Mouse (Mus musculus): ENCODE data around the gene Actb. TPM values are rescaled to one million over a fixed set of nuclear protein-coding genes. Genes with fewer than 3 reads are reported as not detected.
A peak's percentile ranks its signal among the peaks of the same experiment; 100 is the strongest.

Gene Actb
- polyA plus RNA-seq, 1 experiment from 2014 or later = 15,880 TPM

DNA sequence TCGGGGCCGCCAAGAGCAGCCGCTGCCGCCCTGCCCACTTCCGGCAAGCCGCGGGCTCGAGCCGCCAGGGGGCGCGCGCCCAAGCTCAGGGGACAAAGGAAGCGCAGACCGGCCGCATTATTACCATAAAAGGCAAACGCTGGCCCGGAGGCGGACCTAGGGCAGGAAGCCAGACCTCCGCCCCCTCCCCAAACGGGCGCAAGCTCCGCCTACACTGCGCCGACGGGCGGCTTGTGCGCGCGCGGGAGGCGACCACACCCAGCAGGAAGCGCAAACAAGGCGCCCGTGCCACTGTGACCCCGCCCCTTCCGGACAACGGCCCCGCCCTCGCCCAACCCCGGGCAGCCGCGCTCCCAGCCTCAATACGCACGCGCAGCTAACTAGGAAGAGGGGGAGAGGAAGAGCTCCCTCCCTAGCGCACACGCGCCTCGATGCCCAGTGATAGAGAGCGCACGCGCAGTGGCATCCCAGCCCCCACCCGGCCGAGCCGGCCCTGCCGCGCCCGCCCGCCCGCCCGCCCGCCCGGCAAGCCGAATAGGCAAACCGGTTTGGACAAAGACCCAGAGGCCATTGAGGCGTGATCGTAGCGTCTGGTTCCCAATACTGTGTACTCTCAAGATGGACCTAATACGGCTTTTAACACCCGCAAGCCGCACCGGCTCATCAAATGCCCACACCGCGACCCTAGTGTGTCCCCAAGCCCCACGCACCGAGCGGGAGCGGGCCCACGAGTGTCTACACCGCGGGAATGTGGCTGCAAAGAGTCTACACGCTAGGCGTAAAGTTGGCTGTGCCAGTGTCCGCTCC, 626 bp downstream of the Actb start:
- H3K4me1 ChIP-seq = peaks cover 59% of the 10 kb centered on the region
- H3K4me2 ChIP-seq (replicated peaks) = peak overlapping the region; percentile 85
- H3K9ac ChIP-seq = peak overlapping the region; percentile 100
- WGBS = under 1% methylated on average over 83 of the region's 84 CpGs
- peak overlapping the region; percentile 99 for H3K4me3 ChIP-seq
- H3K9me3 ChIP-seq = no peaks in the 10 kb centered on the region
- H3K27ac ChIP-seq = peak overlapping the region; percentile 100
- peaks cover 44% of the 10 kb centered on the region for H3K36me3 ChIP-seq
- ATAC-seq (ENCODE audit: low FRiP score, low read depth) = peak; percentile 86
- H3K27me3 ChIP-seq = no peaks in the 10 kb centered on the region

DNA sequence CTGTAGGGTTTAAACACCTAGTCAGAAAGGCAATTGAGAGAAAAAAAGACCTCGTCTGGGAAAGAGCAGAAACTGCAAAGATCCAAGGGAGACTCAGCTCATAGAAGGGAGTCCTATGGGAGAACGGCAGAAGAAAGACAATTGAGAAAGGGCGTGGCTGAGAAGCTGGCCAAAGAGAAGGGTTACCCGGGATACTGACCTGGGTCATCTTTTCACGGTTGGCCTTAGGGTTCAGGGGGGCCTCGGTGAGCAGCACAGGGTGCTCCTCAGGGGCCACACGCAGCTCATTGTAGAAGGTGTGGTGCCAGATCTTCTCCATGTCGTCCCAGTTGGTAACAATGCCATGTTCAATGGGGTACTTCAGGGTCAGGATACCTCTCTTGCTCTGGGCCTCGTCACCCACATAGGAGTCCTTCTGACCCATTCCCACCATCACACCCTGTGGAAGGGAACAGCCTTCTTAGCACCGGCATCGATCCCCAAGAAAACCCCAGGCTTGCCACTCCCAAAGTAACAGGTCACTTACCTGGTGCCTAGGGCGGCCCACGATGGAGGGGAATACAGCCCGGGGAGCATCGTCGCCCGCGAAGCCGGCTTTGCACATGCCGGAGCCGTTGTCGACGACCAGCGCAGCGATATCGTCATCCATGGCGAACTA, 1.4 kb downstream of the Actb start:
- WGBS = 4% methylated on average over 27 of the region's 27 CpGs
- peaks cover 58% of the 10 kb centered on the region for H3K4me1 ChIP-seq
- H3K27ac ChIP-seq = peak overlapping the region; percentile 100
- H3K36me3 ChIP-seq = peaks cover 51% of the 10 kb centered on the region
- peak overlapping the region; percentile 85 for H3K4me2 ChIP-seq (replicated peaks)
- no peaks in the 10 kb centered on the region for H3K27me3 ChIP-seq
- H3K9me3 ChIP-seq = no peaks in the 10 kb centered on the region
- peak; percentile 0; the same call in 1 of the 2 replicates for ATAC-seq (ENCODE audit: low FRiP score, low read depth)
- H3K4me3 ChIP-seq = peak overlapping the region; percentile 99
- peak overlapping the region; percentile 100 for H3K9ac ChIP-seq

GRCm38 (mm10) chr5:142904208-142905037, 2.1 kb downstream of the Actb start:
- peaks cover 51% of the 10 kb centered on the region for H3K4me1 ChIP-seq
- H3K9me3 ChIP-seq = no peaks in the 10 kb centered on the region
- 74% methylated on average over 19 of the region's 19 CpGs for WGBS
- peak overlapping the region; percentile 100 for H3K9ac ChIP-seq
- peak overlapping the region; percentile 100 for H3K27ac ChIP-seq
- H3K4me3 ChIP-seq = peak overlapping the region; percentile 99
- no peak for ATAC-seq (ENCODE audit: low FRiP score, low read depth)
- no peaks in the 10 kb centered on the region for H3K27me3 ChIP-seq
- peaks cover 58% of the 10 kb centered on the region for H3K36me3 ChIP-seq
- H3K4me2 ChIP-seq (replicated peaks) = peak overlapping the region; percentile 85

- peak overlapping the region; percentile 100 for H3K9ac ChIP-seq
- H3K36me3 ChIP-seq = peaks cover 65% of the 10 kb centered on the region
- H3K27ac ChIP-seq = peak overlapping the region; percentile 100; the same call in 1 of the 2 replicates
These were observed 2.9 kb downstream of the Actb start for GRCm38 (mm10) chr5:142903470-142904207.

DNA sequence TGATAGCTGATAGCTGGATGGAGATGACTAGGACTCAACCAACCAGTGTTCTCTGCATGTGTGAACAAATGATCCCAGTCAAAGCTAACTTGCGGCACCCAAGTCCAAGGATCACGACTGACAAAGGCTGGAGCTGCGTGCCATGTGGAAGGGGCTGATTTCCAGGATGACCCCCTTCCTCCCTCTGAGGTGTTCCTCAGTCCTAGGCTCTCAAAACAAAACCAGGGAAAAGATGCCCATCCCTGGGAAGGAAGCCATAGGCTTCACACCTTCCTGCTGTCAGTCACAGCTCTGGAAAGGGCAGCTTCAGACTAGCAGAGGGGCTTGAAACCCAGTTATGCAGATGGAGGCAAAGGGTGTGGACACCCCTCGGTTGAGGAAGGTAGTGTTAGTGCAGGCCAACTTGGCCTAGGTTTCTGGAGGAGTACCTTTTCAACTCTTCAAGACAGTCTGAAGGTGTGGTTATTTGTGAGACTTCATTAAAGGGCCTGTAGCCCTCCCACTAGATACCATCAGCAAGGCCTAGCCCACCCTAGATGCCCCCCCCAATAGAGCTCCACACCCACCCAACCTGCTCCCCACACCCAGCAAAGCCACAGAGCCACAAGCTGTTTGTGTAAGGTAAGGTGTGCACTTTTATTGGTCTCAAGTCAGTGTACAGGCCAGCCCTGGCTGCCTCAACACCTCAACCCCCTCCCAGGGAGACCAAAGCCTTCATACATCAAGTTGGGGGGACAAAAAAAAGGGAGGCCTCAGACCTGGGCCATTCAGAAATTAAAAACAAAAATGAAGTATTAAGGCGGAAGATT, 3.8 kb downstream of the Actb start:
- Histone ChIP-seq H3K36me3 (peaks cover 68% of the 10 kb centered on the region), H3K9ac (no peak overlapping the region), H3K4me2 (replicated peaks) (peak overlapping the region; percentile 36; the same call in 1 of the 2 replicates)

More at GRCm38 (mm10) chr5:142903470-142904207, 2.9 kb downstream of the Actb start:
- no peak for ATAC-seq (ENCODE audit: low FRiP score, low read depth)
- Histone ChIP-seq H3K4me3 (peak overlapping the region; percentile 99), H3K4me1 (peaks cover 43% of the 10 kb centered on the region), H3K27me3 (no peaks in the 10 kb centered on the region), H3K4me2 (replicated peaks) (peak overlapping the region; percentile 85), H3K9me3 (no peaks in the 10 kb centered on the region)
- WGBS = 83% methylated on average over 14 of the region's 14 CpGs

GRCm38 (mm10) chr5:142901846-142902505, 4.6 kb downstream of the Actb start:
- no peak for ATAC-seq (ENCODE audit: low FRiP score, low read depth)
- Histone ChIP-seq H3K27ac (peak overlapping the region; percentile 64), H3K36me3 (peaks cover 68% of the 10 kb centered on the region), H3K4me2 (replicated peaks) (no peak overlapping the region), H3K4me3 (no peak overlapping the region), H3K9ac (no peak overlapping the region), H3K9me3 (no peaks in the 10 kb centered on the region), H3K4me1 (peaks cover 26% of the 10 kb centered on the region), H3K27me3 (no peaks in the 10 kb centered on the region)
- WGBS = 55% methylated on average over 4 of the region's 4 CpGs

More for the DNA sequence above, 3.8 kb downstream of the Actb start:
- Histone ChIP-seq H3K4me1 (peaks cover 34% of the 10 kb centered on the region), H3K27ac (peak overlapping the region; percentile 64; the same call in 1 of the 2 replicates), H3K27me3 (no peaks in the 10 kb centered on the region), H3K9me3 (no peaks in the 10 kb centered on the region), H3K4me3 (peak overlapping the region; percentile 15; the same call in 1 of the 2 replicates)
- 45% methylated on average over 5 of the region's 5 CpGs for WGBS
- no peak for ATAC-seq (ENCODE audit: low FRiP score, low read depth)

GRCm38 (mm10) chr5:142901355-142901802, 5.2 kb downstream of the Actb start:
- no peak for ATAC-seq (ENCODE audit: low FRiP score, low read depth)
- H3K27me3 ChIP-seq = no peaks in the 10 kb centered on the region
- H3K27ac ChIP-seq = peak overlapping the region; percentile 33; the same call in 1 of the 2 replicates
- H3K9ac ChIP-seq = no peak overlapping the region
- no peak overlapping the region for H3K4me3 ChIP-seq
- H3K4me2 ChIP-seq (replicated peaks) = no peak overlapping the region
- no peaks in the 10 kb centered on the region for H3K9me3 ChIP-seq
- WGBS = 92% methylated on average over 7 of the region's 7 CpGs
- peaks cover 68% of the 10 kb centered on the region for H3K36me3 ChIP-seq
- peaks cover 25% of the 10 kb centered on the region for H3K4me1 ChIP-seq

GRCm38 (mm10) chr5:142900651-142901050, 5.9 kb downstream of the Actb start:
- H3K9ac ChIP-seq = no peak overlapping the region
- H3K4me3 ChIP-seq = no peak overlapping the region
- H3K36me3 ChIP-seq = peaks cover 68% of the 10 kb centered on the region
- peaks cover 30% of the 10 kb centered on the region for H3K4me1 ChIP-seq
- ATAC-seq (ENCODE audit: low FRiP score, low read depth) = no peak
- 84% methylated on average over 7 of the region's 7 CpGs for WGBS
- no peaks in the 10 kb centered on the region for H3K27me3 ChIP-seq
- H3K9me3 ChIP-seq = no peaks in the 10 kb centered on the region
- no peak overlapping the region for H3K4me2 ChIP-seq (replicated peaks)
- H3K27ac ChIP-seq = no peak overlapping the region

GRCm38 (mm10) chr5:142899932-142900533, 6.5 kb downstream of the Actb start:
- 76% methylated on average over 5 of the region's 5 CpGs for WGBS
- Histone ChIP-seq H3K4me1 (peaks cover 32% of the 10 kb centered on the region), H3K27me3 (no peaks in the 10 kb centered on the region), H3K9me3 (no peaks in the 10 kb centered on the region), H3K36me3 (peaks cover 63% of the 10 kb centered on the region), H3K27ac (no peak overlapping the region), H3K9ac (no peak overlapping the region), H3K4me2 (replicated peaks) (no peak overlapping the region), H3K4me3 (no peak overlapping the region)
- ATAC-seq (ENCODE audit: low FRiP score, low read depth) = no peak

- peaks cover 29% of the 10 kb centered on the region for H3K4me1 ChIP-seq
- H3K4me3 ChIP-seq = no peak overlapping the region
- H3K9me3 ChIP-seq = no peaks in the 10 kb centered on the region
- peaks cover 54% of the 10 kb centered on the region for H3K36me3 ChIP-seq
- no peak overlapping the region for H3K9ac ChIP-seq
- H3K4me2 ChIP-seq (replicated peaks) = no peak overlapping the region
- ATAC-seq (ENCODE audit: low FRiP score, low read depth) = no peak
- H3K27ac ChIP-seq = no peak overlapping the region
- no peaks in the 10 kb centered on the region for H3K27me3 ChIP-seq
- 82% methylated on average over 9 of the region's 9 CpGs for WGBS
These were observed 7.4 kb downstream of the Actb start for GRCm38 (mm10) chr5:142899057-142899601.
